Mouse (Mus musculus) v-Abl transformed pro-B cells (cell line): ENCODE measurements around the gene Folr2.

Source experiments
- in situ Hi-C, 2 experiments: fragments of 400-800 bp; cut with MboI; formaldehyde crosslinking; loops; one replicate each; pipeline ENCODE4 v1.15.1; 2025; ENCODE audit not compliant: unreplicated experiment in 2 of 2

Gene Folr2

DNA sequence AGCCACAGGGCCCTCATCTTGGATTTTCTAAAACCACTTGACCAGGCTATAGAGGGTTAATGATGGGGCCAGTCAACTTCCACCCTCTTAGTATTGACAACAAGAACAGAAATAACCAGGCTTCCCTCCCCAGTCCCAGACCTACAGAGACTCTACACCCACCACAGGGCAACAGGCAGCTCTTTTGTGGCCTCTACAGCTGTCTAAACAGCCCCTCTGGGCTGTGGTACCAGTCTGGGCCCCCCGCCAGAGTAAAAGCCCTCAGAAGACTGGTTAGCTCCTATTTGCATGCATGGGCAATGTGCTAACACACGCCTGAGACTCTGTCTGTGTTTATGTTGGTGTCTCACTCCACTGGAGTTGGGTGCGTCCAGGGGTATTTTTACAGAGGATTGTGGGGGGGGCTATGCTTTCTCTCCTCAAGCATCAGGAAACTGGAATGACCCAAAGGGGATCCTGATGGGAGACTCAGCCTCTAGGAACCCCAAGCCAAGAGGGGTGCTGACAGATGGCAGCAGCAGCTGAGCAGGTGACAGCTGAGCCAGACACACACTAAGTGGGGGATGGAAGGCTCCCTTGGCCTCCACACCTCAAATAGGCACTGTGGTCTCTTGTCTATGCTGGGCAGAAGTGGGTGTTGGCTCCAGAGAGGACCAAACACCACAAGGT is 22.9 kb downstream of the Folr2 start:
- in situ Hi-C loops: no loop called here

DNA sequence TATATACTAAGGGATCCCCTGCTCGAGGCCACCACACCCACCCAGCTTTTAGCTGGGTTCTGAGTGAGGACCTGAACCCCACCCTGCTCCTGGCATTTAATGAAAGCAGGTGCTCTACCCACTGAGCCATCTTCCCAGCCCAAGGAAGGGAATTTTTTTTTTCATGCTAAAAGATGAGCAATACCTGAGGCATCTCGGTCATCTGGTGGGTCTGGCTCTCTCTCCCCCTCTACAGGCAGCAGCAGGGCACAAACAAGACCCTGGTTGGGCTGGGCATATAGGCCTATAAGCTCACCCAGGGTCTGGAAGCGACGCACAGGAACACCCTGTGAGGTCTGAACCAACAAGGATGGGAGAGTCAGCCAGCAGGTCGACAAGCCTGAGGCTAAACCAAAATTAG is 23.6 kb downstream of the Folr2 start:
- in situ Hi-C loops: no loop called here

DNA sequence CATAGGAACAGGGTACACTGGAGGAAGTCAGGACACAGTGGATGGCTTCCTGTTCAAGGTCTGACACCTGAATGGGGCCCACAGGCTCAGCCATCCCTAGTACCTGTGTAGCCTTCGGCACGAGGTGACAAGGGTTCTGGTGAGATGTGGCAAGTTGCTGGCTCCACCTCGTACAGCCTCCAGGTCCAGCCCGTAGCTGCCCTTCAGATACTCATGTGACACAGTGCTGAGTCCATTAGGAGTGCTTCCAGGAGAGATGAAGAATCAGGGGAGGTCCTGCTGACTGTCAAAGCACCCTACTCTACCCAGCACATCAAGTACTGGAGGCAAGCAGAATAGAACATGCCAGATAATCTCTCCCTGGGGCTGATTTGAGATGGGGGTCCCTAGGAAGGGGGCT is 24.6 kb downstream of the Folr2 start:
- in situ Hi-C loops: no loop called here

DNA sequence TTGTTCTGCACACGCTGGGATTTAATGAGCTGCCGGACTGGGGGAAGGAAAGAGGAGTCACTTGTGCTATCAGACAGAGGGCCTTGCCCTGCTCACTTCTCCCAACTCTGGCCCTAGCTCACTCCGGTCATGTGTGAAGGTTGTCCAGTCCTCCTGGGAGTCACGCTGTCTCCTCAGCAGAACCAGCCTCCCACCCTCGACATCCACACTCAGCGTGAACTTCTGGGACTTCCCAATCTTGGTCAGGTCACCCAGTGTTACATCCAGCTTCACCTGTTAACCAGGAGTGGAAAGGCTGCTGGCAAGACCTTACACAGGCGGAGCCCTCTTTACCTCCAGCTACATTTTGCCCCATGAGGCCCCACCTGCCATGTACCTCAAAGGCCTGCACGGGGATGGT is 25.6 kb downstream of the Folr2 start:
- in situ Hi-C loops: no loop called here

DNA sequence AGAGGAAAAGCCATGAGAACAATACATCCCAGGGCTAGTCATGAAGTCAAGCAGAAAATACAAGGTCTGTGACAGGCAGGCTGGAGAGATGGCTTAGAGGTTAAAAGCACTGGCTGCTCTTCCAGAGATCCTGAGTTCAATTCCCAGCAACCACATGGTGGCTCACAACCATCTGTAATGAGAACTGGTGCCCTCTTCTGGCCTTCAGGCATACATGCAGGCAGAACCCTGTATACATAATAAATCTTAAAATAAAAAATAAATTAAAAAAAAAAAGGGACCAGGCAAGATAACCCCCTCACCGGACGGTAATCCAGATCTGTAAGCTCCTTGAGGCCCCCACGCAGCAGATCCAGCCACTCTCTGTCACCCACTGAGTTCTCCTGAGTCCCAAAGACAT is 26.6 kb downstream of the Folr2 start:
- in situ Hi-C loops: no loop called here

DNA sequence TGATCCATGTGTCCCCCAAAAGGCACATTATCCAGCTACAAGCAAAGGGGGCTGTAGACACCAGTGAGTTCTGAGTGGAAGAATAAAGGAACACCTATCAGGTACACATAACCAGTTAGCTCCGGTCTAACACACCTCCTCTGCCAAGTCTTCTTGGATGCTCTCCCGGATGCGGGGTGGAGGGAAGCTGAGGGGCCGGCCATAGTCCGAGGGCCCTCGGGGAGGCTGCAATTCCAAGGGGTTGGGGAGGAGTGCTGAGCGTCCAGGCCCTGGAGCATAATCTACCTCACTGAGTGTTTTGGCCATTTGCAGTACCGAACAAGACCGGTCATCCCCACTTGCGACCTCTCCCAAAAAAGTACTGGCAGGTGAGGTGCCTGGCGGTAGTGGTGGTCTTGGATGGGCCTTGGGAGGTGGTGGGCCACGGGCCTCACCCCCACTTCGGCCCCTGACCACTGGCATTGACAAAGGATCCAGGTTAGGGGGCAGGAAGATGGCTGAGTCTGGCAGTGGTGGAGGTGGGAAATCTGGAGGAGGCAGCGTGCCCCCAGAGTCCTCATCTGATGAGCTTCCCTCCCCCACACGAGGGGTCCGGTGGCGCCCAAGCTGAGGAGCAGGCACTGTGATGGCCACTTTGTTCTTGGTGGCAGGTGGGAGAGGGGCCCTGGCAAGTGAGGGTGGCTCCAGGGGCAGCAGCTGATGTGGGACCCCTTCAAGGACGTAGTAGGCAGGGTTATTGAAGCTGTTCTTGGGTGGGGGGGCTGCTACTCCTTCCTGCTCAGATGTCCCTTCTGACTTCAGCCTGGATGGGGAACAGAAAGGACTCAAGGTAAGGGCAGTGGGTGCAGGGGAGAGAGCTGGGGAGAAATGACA is 33.0 kb downstream of the Folr2 start:
- in situ Hi-C loops: no loop called here

DNA sequence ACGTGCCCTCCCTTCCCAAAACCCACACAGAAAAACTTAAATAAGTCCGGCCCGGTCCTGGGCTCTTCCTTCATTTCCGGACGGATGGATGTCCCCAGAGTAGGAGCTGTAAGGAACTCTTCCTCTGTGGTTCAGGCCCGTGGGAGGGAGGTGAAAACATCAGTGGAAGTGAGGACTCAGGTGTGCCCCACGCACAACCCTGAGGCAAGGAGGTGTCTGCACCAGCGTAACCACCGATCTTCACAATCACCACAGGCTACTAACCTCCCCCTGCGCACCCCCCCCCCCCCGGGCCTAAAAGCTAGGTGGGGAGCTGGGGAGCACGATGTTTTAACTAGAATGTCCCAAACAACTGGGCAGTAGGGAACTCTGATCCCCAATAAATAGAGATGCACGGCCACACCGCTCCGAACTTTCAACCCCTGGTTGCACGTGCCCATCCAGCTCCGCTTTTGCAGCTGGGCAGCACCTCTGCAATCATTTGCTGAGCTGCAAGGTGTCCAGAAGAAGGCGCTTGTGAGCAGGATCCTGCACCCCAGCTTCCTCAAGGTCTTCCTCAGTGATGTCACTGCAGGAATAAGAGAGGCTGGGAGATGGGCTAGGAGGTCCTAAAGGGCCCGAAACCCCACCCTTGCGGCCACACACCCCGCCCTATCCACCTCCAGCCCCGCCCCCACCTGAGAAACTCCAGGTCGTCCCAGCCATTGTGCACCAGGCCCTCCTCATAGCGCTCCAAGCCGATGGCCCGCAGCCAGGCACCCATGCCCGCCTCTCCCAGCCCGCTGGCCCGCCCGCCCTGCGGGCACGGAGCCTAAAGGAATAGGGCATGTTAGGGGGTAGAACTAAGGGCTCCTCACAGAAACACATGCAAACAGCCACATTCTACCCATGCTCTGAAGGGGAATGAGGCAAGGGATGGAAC is 33.9 kb downstream of the Folr2 start:
- in situ Hi-C loops: no loop called here

DNA sequence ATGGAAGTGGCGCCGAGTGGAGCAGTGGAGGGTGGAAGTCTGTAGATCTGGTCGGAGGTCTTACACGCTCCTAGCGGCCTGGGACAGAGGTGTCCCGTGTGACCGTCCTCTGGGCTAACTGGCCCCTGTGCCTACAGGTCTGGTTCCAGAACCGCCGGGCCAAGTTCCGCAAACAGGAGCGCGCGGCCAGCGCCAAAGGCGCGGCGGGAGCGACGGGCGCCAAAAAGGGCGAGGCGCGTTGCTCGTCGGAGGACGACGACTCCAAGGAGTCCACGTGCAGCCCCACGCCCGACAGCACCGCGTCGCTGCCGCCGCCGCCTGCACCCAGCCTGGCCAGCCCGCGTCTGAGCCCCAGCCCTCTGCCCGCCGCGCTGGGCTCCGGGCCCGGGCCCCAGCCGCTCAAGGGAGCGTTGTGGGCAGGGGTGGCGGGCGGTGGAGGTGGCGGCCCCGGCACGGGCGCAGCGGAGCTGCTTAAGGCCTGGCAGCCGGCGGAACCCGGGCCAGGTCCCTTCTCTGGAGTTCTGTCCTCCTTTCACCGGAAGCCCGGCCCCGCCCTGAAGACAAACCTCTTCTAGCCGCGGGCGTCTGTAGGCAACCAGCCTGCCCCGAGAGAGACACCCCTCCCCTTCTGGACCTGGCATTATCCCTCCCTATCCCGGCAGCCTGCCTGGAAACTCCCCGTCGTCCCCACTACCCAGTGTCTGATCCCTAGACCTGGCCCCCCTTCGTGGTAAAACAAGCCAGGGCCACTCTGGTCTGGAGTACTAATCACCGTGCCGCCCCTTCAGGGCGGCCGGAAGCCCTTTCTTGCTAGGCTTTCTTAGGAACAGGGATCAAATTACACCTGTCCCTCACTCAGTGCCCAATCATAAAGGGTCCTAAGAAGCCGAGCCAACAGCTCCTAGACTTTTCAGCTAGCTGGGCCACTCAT is 35.2 kb downstream of the Folr2 start:
- in situ Hi-C loops: no loop called here

DNA sequence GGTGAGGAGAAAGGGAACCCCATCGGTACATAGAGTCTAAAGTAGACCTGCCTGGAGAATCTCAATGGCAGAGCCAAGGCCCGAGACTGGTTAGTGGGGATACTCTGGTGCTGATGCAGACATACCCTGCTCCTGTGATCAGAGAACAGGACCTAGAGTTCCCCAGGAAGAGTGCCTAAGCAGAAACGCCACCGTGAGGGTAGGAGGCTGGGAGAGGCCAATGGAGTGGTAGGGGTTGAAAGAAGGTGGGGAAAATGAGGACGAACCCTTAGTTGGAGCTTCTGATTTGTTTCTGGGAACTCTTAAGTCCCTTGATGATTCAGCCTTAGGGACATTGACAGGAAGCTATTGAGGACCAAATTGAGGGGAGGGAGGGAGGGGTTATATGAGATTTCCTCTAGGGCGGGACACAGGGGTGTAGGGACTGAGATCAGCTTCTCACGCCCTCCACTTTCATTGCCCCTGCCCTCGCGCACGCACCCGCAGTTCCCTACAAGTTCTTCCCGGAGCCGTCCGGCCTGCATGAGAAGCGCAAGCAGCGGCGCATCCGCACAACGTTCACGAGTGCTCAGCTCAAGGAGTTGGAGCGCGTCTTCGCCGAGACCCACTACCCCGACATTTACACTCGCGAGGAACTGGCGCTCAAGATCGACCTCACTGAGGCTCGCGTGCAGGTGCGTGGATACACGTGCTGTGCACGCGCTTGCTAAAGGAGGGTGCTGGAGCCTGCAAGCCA is 36.5 kb downstream of the Folr2 start:
- in situ Hi-C loops: no loop called here

DNA sequence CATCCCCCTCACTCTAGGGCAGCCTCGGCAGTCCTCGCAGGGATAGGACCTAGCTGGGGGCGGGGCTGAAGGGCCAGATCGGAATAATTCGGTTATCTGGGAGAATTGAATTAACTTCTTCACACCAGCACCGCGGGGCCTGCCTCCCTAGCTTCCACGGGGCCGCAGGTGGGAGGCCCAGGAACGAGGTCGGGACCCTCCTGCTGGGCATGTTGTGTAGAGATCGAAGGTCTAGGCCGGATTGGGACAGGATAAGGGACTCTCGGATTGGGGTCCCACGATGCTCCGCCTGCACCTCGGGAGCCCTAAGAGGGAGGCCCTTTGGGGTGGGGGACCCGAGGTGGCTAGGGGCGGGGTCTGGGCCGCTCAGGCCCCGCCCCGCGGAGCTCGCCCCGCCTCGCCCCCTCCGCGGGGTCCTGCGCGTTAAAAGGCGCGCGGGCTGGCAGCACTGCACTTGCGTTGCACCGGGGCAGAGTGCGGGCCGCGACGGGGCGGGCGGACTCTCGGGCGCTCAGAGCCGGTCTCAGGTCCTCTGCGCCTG is 39.1 kb downstream of the Folr2 start, which contains the start of gene Phox2a:
Phox2a (plus strand) TSS at position 453 of the 541 bp plus-strand sequence.
- in situ Hi-C loops: no loop called here
